Mouse (Mus musculus): ENCODE results near the gene Spag16.

The Spag16 gene

DNA sequence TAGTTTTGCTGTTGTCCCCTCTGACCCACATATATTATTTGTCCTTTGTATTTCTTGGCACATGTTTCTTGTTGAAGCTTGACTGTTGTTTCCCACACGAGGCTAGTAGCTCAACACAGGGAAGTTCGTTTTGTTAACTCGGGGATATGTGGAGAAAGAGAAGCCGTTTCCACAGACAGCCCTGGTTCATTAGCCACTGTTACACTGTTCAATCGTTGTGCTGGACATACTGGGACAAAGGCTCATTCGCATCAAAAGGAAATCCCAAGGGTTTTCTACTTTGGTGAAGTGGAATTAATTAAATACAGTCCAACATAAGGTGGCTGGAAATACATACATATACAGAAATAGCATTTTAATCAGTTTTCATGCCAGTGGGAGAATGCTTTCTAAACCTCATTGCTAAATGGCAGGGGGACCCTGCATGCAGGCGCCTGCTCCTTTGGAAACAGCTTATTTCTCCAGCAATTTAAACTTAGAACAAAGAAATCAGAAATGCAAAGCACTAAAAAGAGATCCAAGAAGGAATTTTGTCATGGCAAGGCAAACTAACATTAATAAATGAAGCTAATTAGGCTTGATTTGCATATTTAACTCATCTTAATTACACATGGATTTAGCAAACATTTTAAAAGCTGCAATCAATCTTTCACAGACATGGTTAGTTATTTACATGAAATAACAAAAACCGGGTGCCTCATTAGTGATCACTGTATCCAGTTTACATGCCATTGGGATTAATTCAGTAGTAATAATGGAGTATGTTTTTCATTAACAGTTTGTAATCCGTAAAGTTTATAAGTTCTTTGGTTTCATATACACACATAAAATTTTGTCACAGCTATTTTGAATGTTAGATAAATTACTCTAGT, 615.7 kb downstream of the Spag16 start:
- DNase-seq (ENCODE audit: low spot score in 2 of 2) = no peak

DNA sequence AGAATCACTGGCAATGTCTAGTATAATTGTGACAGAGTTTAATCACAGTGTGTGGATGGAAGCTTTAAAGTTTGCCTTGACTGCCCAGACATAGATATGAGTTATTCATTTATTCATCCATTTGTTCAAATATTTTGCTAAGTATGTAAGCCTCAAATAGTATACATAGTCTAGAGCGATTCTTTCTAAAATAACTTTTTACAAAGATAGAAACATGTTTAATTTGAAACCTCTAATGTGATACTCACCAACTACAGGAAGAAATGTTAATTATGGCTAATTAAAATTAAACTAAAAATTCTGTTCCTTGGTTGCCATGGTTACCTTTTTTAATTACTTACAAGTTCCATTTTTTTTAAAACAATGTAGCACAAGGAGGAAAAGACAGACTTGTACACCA, 653.1 kb downstream of the Spag16 start:
- DNase-seq (ENCODE audit: low spot score in 2 of 2) = no peak

DNA sequence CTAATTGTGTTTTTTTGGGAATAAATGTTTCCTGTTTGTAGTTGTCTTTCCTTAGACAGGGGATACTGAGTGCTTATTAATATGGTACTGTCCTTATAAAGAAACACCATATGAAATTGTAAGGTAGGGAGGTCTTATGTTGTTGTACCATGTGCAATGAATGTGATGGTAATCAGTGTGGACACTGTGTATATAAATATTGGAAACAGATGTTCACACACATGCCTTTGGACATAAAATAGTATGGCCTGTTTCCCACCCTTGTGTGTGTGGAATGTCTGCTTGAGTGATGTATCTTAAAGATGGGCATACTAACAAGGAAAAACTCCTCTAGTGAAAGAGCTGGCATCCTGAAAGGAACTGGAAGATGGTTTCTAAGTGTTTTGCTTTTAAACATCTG, 692.1 kb downstream of the Spag16 start:
- DNase-seq (ENCODE audit: low spot score in 2 of 2) = no peak

DNA sequence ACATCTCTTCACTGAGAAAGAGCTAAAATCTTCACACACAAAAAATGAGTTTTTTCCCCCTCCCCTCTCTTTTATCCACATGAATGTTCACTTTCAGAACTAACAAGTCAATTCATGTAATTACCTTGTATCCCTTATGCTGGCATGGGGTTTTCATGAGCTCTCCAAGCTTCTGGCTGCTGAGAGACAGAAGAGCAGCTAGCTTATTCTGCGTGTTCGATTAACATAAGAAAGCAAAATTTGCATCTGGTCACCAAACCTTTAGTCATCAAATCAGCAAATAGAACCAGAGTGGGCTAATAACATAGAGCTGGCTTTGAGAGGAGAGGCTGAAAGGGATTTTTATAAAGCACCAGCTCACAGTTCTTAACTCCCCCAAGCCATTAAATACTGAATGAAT, 700.4 kb downstream of the Spag16 start:
- DNase-seq (ENCODE audit: low spot score in 2 of 2) = no peak

DNA sequence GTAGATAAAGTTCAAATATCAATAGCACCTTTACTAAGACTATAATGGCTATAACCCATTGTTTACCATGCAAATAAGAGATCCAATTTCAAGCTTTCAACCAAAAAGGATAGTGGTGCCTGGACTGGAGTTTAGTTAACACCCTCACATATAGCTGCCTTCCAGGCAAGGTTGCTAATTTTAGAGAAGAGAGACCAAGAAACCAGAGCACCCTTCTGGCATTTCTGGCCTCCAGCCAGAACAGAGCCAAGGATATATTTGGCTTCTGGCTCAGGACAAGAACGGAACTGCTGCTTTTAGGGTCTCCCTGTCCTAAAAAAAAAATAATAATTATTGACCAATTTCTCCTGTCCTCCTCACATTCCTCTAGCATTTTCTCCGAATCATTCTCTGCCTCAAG, 703.0 kb downstream of the Spag16 start:
- DNase-seq (ENCODE audit: low spot score in 2 of 2) = no peak

DNA sequence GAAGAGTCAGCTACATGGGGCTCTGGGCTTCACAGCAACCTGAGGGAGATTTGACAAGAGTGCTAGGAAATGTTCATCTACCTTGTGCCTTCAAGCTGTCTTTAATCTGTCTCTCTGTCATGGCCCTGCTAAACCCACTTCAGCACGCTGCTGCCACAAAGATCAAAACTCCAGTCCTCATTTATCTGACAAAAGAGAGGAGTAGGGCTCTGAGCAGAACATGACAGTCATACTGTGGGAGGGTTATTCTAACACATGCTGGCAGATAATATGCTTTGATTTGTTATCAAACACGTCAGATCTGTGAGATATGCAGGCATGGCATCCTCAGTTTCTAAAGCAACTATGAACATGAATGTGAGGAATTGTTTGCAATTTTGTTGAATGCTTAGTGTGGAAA, 725.1 kb downstream of the Spag16 start:
- no peak for DNase-seq (ENCODE audit: low spot score in 2 of 2)

DNA sequence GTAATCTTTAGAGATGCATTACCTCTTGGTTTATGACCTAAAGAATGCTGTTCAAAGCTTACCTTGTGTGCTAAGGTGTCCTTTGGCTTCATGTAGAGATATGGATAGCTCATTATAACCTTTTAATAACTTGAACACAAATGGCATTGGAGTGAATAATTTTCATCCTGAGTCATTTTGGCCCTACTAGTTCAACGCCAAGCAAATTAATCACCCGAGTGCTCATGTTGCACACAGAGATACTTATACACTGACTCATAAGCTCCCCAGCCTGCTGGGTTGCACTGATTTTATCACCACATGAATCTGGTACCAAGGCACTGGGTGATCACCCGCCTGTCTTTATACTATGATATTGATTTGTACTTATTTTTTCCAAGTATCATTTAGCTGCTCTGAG, 795.0 kb downstream of the Spag16 start:
- no peak for DNase-seq (ENCODE audit: low spot score in 2 of 2)

DNA sequence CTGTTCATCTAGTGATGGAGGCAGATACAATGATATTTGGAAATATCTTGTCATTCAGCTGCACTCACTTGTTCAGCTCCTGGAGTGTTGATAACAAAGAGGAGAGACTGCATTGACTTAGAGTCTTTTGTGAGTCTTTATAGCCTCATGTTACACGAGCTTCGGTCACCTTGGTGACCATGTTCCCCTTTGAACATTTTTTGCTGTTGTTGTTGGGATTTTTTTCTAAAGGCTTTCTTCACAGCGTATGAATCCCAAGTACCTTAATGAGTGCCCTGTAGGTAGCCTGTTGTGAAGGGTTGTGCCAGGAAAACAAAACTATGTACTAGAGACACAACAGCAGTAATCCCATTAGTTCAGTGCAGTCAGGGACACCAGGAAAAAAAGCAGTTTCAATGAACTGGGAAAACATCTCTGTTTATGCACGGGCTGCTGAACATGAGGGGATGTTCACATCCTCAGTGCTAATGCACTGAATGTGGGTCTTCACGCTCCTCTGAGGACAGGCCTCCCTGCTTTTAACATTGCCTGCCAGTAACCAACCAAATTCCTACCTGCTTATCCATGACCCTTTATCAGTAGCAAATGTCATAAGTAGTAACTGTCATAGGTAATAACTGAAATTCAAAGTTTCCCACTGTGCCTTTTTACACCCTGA, 798.2 kb downstream of the Spag16 start:
- no peak for DNase-seq (ENCODE audit: low spot score in 2 of 2)

DNA sequence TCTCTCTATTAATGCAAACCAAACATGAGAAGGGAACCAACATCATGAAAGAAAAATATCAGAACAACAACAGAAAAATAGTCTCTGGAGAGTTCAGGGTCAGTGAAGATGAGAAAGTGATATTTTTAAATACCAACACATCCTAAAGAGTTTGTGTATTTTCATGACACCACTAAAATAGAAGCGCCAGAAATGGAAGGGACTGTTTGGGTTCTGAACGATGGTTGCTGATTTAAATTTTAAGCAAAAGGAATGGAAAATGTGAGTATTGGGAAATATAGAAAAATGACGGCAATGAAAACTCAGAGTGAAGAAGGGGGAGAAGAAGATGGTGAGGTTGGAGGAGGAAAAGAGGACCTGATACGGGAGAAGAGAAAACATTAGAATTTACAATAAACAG, 825.9 kb downstream of the Spag16 start:
- DNase-seq (ENCODE audit: low spot score in 2 of 2) = no peak

DNA sequence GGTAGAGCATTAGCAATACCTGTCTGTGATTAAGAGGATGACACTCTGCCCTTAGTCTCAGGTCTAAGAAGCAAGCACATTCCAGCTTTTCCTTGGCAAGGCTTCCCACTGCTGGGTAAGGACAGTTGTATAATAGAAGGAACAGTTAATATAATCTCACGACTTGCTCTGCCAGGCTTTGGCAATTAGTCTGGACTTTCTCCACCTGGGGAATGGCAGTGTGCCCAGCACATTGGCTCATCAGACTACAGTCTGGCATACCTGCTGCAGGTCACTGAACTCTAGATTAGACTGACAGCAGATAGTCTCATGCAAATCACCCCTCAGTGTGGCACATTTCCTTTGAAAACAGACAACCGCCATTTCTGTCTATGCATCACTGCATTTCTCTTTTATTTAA, 865.8 kb downstream of the Spag16 start:
- DNase-seq (ENCODE audit: low spot score in 2 of 2) = no peak

DNA sequence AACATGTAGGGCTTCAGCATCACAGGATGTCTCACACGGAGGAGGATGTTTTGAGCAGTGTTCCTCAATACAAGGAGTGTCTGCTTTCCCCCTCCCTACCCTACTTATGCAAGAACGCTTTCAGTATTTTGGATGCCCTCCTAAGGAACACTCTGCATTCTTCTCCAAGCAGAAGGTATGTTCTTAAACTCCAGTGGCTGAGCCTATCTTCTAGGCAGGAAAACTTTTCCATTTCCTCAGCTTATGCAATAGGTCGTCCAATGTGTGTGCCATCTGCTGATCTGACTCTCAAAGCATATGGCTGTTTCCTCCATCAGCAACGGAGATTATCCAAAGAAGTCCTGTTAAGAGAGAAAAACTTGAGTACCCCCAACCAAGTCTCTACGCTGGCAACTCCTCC, 873.5 kb downstream of the Spag16 start:
- DNase-seq (ENCODE audit: low spot score in 2 of 2) = no peak

DNA sequence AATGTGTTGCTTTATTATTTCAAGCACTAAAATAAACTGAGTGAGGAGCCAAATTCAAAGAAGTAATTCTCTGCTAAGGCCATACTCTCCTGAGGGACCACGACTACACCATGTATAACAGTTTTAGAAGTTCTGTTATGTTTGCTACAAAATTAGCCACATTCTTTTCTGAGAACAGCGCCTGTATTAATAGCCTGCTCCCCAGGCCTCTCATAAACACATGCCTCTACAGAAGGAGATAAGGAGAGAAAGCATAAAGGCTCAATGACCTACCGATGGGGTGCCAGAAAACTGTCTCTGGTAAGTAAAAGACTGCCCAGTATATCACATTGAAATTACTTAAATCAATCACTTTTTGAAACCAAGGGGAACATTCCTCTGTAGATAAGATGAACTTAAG, 877.2 kb downstream of the Spag16 start:
- DNase-seq (ENCODE audit: low spot score in 2 of 2) = no peak

DNA sequence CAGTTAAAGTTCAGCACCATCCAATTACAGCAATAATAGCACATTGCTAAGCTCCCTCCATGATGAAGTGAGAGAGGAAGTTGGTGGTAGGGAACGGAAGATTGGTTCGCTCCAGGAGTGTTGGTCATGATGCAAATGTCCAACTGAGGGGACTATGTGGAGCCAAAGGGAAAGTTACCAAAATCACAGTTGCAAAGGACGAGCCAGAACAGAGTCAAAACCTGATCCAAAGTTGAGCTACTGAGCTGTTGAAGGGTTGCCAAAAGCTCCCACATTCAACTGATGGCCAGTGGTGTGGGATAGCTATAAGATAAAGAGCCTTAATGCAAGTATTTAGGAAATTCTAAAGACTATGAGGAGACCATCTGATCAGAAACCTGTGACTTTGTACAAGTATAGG, 879.1 kb downstream of the Spag16 start:
- DNase-seq (ENCODE audit: low spot score in 2 of 2) = no peak

DNA sequence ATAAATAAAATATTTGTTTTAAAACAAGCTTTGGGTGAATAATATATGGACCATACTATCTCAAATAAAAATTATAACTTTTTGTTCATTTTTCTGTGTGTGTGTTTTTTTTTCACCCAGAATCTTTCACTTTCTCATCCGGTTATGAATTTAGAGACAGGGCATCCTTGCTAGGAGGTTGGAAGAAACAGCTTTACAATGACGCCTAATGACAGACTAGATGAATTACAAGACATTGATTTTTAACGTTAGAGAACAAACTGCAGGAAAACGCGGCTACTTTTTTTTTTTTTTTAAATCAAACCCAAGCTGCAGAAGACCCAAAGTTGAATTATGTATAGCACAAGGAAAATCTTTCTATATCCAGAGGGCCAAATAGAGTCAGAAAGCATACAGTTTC, 898.3 kb downstream of the Spag16 start:
- no peak for DNase-seq (ENCODE audit: low spot score in 2 of 2)

DNA sequence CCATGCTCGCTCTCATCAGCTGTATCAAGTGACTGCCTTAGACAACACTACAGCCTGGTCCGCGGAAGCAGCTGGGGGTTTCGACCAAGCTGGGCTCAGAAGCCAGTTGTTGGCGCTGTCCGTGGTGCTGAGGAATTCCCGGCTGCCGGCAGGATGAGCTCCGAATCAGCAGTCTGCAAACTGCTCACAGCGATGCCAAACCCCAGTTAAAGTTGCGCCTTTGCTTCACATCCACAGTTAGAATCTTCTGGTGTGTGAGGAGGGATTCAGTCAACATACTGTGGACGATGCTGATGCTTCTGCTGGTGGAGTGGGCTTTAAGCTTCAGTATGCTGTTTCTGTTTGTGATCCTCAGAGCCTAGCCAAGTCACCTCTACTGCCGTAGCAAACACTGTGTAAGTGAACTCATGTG, 898.9 kb downstream of the Spag16 start, which contains the start of gene Vwc2l:
TSS of gene Vwc2l (plus strand) at position 61 of the 412 bp plus-strand sequence.
- peak in 1 of 2 experiments; percentile 22 for DNase-seq (ENCODE audit: low spot score in 2 of 2)
